Mouse (Mus musculus) kidney, adult 2 months (tissue): ENCODE data around the gene Erp27. TPM values are rescaled to one million over a fixed set of nuclear protein-coding genes. Genes with fewer than 3 reads are reported as not detected.

ENCODE experiments used
- DNase-seq: peaks from one replicate; pipeline ENCODE4 v3.0.0; 2021
- H3K27ac ChIP-seq: fragments of 200-500 bp; 2 replicates; pipeline ENCODE4 v1.5.1; 2012; ENCODE audit warnings: low read depth, low read length, control low read depth, inconsistent platforms; ENCODE audit not compliant: insufficient read depth
- H3K27me3 ChIP-seq: fragments of 200-500 bp; replicated peaks from 2 replicates; pipeline ENCODE4 v1.6.1; 2012; ENCODE audit warnings: mild to moderate bottlenecking, moderate library complexity, low read length, inconsistent platforms; ENCODE audit not compliant: control insufficient read depth, insufficient read depth
- H3K36me3 ChIP-seq: fragments of 200-500 bp; 2 replicates; pipeline ENCODE4 v1.6.1; 2012; ENCODE audit warnings: mild to moderate bottlenecking, moderate library complexity, low read length, inconsistent platforms; ENCODE audit not compliant: control insufficient read depth, insufficient read depth
- H3K4me1 ChIP-seq: fragments of 200-500 bp; 2 replicates; pipeline ENCODE4 v1.6.1; 2011; ENCODE audit warnings: low read length; ENCODE audit not compliant: control insufficient read depth, insufficient read depth
- H3K4me3 ChIP-seq: fragments of 200-500 bp; 2 replicates; pipeline ENCODE4 v1.5.1; 2011; ENCODE audit warnings: mild to moderate bottlenecking, low read depth, low read length, control low read depth; ENCODE audit not compliant: insufficient read depth
- CTCF ChIP-seq: fragments of 200-500 bp; conservative IDR thresholded peaks from 2 replicates; pipeline ENCODE4 v1.5.1; 2011; ENCODE audit warnings: low read depth, mild to moderate bottlenecking, control low read depth, low read length, moderate library complexity, mixed read lengths; ENCODE audit not compliant: insufficient read depth, insufficient read length
- POLR2A ChIP-seq: fragments of 200-500 bp; IDR thresholded peaks from one replicate; pipeline ENCODE4 v1.6.1; 2011; ENCODE audit warnings: low read depth, low read length, control low read depth
- WGBS: fragments of 180-500 bp; shearing (Covaris S2); methylation state at CpG from one replicate; pipeline ENCODE4 v1.1.7; 2018; 5-methylcytosine and 5-hydroxymethylcytosine counted together
- polyA plus RNA-seq: library from polyadenylated mRNA; depleted of rRNA; stranded (reverse); fragments of >200 nt; gene quantifications from 2 replicates; pipeline ENCODE4 v1.2.3, GENCODE M21; 2012

The Erp27 gene
- polyA plus RNA-seq, 1 experiment = not detected

- 79% methylated on average over 19 of the region's 19 CpGs for WGBS
- Histone ChIP-seq H3K36me3 (no peaks in the 10 kb centered on the region), H3K27ac (peak overlapping the region; percentile 73), H3K27me3 (no peaks in the 10 kb centered on the region), H3K4me1 (0 out of 2 replicates have a peak, but pooled peaks cover 5% of the 10 kb centered on the region), H3K4me3 (no peak overlapping the region)
- no peak for DNase-seq
- TF ChIP-seq CTCF (no peak), POLR2A (no peak)
Observed at GRCm38 (mm10) chr6:136906283-136906936, 15.6 kb downstream of the Erp27 start.

- no peak overlapping the region for H3K4me3 ChIP-seq
- 0 out of 2 replicates have a peak, but pooled peaks cover 5% of the 10 kb centered on the region for H3K4me1 ChIP-seq
- H3K27me3 ChIP-seq = no peaks in the 10 kb centered on the region
- 71% methylated on average over 8 of the region's 8 CpGs for WGBS
- no peak for DNase-seq
- no peaks in the 10 kb centered on the region for H3K36me3 ChIP-seq
- no peak overlapping the region for H3K27ac ChIP-seq
- TF ChIP-seq CTCF = no peak
- no peak for TF ChIP-seq POLR2A
Observed at GRCm38 (mm10) chr6:136903885-136904470, 18.0 kb downstream of the Erp27 start.

- WGBS = 87% methylated on average over 9 of the region's 9 CpGs
- Histone ChIP-seq H3K27me3 (no peaks in the 10 kb centered on the region), H3K27ac (no peak overlapping the region), H3K4me1 (0 out of 2 replicates have a peak, but pooled peaks cover 5% of the 10 kb centered on the region), H3K4me3 (no peak overlapping the region), H3K36me3 (no peaks in the 10 kb centered on the region)
- DNase-seq = no peak
- no peak for TF ChIP-seq POLR2A
- TF ChIP-seq CTCF = no peak
Observed at GRCm38 (mm10) chr6:136902527-136902926, 19.5 kb downstream of the Erp27 start.

DNA sequence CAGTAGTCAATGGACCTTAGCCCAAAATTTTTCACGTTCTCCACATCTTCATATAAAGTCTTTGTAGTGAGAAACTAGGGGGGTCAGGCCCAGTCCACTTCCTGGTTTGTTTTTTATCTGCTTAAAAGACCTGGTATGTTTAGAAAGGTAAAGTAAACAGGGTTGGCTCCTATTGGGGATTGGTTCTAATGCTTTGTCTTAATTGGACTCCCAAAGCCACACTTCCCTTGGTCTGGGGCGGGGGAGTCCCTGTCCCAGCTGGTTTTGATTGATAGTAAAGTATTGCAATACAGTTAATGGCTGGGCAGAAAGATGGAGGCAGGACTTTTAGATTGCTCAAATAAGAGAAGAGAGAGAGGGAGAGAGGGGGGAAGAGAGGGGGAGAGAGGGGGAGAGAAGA, 21.0 kb downstream of the Erp27 start:
- 58% methylated on average over 2 of the region's 2 CpGs for WGBS
- Histone ChIP-seq H3K4me3 (no peak overlapping the region), H3K27ac (no peak overlapping the region), H3K27me3 (no peaks in the 10 kb centered on the region), H3K36me3 (no peaks in the 10 kb centered on the region), H3K4me1 (no peaks in the 10 kb centered on the region)
- TF ChIP-seq CTCF (no peak), POLR2A (no peak)
- no peak for DNase-seq

- no peaks in the 10 kb centered on the region for H3K27me3 ChIP-seq
- no peaks in the 10 kb centered on the region for H3K4me1 ChIP-seq
- no peaks in the 10 kb centered on the region for H3K36me3 ChIP-seq
- no peak for TF ChIP-seq POLR2A
- H3K27ac ChIP-seq = no peak overlapping the region
- no peak for DNase-seq
- 27% methylated on average over 4 of the region's 4 CpGs for WGBS
- no peak overlapping the region for H3K4me3 ChIP-seq
Observed at GRCm38 (mm10) chr6:136900369-136901009, 21.5 kb downstream of the Erp27 start.

DNA sequence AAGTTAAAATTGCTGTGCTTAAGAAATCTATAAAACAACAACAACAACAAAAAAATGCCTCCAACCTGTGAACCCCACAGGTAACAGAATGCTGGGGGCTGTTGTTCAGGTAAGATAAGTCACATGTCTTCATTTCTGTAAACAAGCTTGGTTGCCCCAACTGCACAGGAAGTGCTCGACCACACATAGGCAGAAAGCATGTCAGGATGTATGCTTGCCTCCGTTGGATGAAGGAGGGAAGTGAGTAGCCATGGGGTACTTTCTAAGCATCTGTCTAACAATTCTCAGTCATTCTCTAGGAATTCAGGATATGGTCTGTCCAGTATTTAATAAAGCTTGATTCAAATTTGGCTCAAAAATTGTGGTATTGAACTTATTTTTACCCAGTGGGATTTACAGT, 23.0 kb downstream of the Erp27 start:
- Histone ChIP-seq H3K27me3 (no peaks in the 10 kb centered on the region), H3K36me3 (no peaks in the 10 kb centered on the region), H3K4me1 (no peaks in the 10 kb centered on the region), H3K27ac (no peak overlapping the region), H3K4me3 (no peak overlapping the region)
- WGBS = 72% methylated on average over 2 of the region's 2 CpGs
- DNase-seq = no peak
- TF ChIP-seq CTCF = no peak
- no peak for TF ChIP-seq POLR2A

DNA sequence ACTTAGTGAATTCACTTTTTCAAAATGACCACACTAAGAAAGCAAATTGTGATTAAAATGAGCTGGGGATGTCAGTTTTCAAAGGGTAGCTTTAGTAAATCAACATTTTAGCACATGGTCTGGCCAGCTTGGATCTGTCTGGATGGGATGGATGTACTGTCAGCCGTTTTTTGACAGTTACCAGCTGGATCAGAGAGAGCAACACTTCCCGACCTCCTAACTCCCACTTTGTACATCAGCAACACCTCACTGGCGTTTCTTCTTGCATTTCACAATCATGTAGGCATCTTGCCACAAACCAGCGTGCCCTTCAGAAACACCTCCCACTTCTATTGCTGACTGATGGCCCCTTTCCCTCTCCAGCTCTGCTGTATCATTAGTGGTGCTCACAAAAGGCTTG, 23.8 kb downstream of the Erp27 start:
- Histone ChIP-seq H3K36me3 (no peaks in the 10 kb centered on the region), H3K27ac (peak overlapping the region; percentile 55), H3K27me3 (no peaks in the 10 kb centered on the region), H3K4me3 (no peak overlapping the region), H3K4me1 (no peaks in the 10 kb centered on the region)
- no peak for TF ChIP-seq POLR2A
- TF ChIP-seq CTCF = no peak
- WGBS = 37% methylated on average over 4 of the region's 4 CpGs
- DNase-seq = no peak
